Mouse (Mus musculus) central nervous system, embryonic 18 days (tissue): Measurements from ENCODE around the gene Pla2g7. TPM values are rescaled to one million over a fixed set of nuclear protein-coding genes. Genes with fewer than 3 reads are reported as not detected.

Experiments used
- polyA plus RNA-seq: library from polyadenylated mRNA; depleted of rRNA; stranded (reverse); fragments of >200 nt; gene quantifications from 2 replicates; pipeline ENCODE4 v1.2.3, GENCODE M21; 2012; rRNA removed

Pla2g7 gene
- 22.3 and 37.1 TPM in 2 replicates for polyA plus RNA-seq

DNA sequence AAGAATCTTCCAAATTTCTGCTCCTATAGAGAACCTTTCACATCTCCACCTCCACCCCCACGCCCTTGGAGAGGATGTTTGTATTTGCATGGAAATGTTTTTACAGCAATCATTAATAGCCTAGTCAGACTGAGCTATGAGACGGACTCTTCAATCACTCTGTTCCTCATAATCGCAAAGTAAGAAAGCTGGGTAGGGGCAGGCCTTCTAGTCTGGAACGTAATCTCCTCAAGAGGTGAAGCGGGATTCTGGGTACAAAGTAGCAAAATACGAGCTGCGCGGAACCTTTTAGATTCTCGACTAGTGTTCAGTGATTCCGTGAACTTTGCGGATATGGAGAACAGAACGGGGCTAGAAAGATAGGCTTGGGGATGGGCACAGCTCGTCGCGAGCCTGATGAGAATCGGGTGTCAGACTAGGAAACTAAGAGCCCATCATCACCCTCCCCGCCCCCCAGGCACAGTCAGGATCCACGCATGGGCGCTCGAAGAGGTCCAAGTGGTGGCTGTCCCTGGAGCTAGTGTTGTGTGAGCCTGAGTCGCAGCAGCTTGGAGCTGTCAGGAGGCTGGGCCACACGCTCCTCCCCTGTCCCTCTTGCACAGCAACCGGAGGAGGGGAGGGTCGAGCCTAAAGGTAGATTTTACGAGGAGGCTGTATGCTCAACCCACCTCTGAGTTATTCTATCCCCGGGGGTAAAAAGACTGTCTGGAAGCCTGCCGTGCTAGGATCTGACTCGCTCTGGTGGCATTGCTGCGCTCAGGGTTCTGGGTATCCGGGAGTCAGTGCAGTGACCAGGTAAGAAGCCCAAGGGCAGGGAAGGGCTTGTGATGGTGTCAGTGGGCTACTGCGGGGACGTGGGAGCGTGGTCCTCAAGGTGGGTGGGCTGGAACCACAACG lies at the start of gene Pla2g7:
Gene Pla2g7, plus strand, starts transcription at position 107 of the 897 bp plus-strand sequence.

DNA sequence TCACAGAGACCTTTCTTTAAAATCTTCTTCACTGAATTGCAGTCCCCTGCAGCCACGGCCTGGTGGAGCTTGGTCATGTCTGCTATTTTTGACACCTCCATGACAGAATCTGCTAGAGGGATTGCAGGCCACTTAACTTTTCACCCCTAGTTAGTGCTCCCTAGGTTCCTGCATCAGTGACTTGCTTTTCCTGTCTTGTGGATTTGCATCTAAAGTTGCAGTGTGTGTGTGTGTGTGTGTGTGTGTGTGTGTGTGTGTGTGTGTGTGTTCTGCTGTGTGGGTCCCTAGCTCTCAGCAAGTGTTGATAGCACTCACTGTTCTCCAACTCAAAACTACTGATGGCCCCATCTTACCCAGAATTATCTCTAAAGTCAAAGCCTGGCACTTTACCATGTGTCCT lies 24.4 kb upstream of the Pla2g7 start, which contains the start of gene Ankrd66:
Gene Ankrd66, minus strand, starts transcription at position 101 of the 400 bp plus-strand sequence.

GRCm38 (mm10) chr17:43629496-43630426 lies 61.9 kb downstream of the Pla2g7 start, which contains the start of gene Tdrd6:
Gene Tdrd6, minus strand, starts transcription at chr17:43630299.

Other genes starting within 250 kb of the Pla2g7 start
- gene Adgrf5, start 207.6 kb upstream of the Pla2g7 start, polyA plus RNA-seq: 7.9 and 8.7 TPM in 2 replicates
- gene Mep1a, start 65.3 kb upstream of the Pla2g7 start, polyA plus RNA-seq: 0.05 and 0.07 TPM in 2 replicates
- gene Ankrd66, start 24.5 kb upstream of the Pla2g7 start, polyA plus RNA-seq: 0.54 and 0.96 TPM in 2 replicates
- 1.9 and 2.3 TPM in 2 replicates for gene Tdrd6, start 62.2 kb downstream of the Pla2g7 start, polyA plus RNA-seq
- 67.3 and 69.4 TPM in 2 replicates for gene Slc25a27, start 99.1 kb downstream of the Pla2g7 start, polyA plus RNA-seq
- gene Cyp39a1, start 99.3 kb downstream of the Pla2g7 start, polyA plus RNA-seq: 2.7 and 3.5 TPM in 2 replicates
- 53.1 and 53.7 TPM in 2 replicates for gene Rcan2, start 233.3 kb downstream of the Pla2g7 start, polyA plus RNA-seq